Mouse (Mus musculus): ENCODE data around the gene Kndc1.
A peak's percentile ranks its signal among the peaks of the same experiment; 100 is the strongest.

Gene Kndc1

GRCm38 (mm10) chr7:139905661-139906060 is 11.2 kb downstream of the Kndc1 start:
- DNase-seq (ENCODE audit: low spot score in 2 of 2), result peak in 1 of 2 experiments; percentile 33

DNA sequence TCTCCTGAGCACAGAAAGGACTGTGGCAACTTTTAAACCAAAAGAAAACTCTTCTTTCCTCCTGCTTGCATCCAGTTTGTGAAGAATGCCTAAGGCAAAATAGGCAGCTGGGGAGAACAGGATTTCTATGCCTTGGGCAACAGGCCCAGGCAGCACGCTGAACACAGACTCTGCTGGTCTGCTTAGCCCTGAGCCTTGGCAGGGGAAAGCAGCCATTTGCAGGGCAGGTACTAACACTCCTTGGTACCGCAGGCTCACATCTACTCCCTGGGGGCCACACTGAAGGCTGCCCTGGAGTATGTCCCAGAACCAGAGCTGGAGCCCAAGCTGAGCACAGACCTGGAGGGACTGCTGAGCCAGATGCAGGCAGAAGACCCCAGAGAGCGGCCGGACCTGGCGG is 13.7 kb downstream of the Kndc1 start:
- no peak for DNase-seq (ENCODE audit: low spot score in 2 of 2)

GRCm38 (mm10) chr7:139909469-139909868 is 15.0 kb downstream of the Kndc1 start:
- no peak for DNase-seq (ENCODE audit: low spot score in 2 of 2)

DNA sequence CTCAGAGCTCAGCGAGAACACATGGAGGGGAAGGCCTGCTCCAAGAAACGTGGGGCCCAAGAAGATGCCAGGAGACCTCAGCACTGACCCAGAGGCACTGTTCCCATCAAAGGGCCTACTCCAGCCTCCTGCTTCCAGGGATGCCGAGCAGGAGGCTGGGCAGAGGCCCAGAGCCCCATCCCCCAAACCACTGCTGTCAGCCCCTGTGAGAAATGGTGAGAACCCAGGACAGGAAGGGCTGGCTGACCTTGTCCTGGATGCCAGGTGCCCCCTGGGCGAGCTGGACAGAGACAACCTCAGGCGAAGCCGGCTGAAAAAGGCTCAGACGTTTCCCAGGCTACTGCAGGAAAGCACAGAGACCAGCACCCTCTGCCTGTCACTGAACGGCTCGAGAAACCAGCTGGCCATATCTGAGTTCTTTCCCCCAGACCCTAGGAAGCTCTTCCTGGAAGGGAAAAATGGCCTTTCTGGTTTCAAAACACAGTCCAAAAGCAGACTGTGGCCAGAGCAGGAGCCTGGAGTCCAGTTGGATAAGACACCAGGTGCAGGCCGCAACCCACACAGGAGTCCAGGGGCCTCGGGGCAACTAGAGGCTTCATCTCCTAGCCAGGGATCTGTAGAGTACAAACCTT is 15.8 kb downstream of the Kndc1 start:
- DNase-seq (ENCODE audit: low spot score in 2 of 2), result no peak

- DNase-seq (ENCODE audit: low spot score in 2 of 2), result no peak
Observed at GRCm38 (mm10) chr7:139914141-139915047, 19.9 kb downstream of the Kndc1 start.

DNA sequence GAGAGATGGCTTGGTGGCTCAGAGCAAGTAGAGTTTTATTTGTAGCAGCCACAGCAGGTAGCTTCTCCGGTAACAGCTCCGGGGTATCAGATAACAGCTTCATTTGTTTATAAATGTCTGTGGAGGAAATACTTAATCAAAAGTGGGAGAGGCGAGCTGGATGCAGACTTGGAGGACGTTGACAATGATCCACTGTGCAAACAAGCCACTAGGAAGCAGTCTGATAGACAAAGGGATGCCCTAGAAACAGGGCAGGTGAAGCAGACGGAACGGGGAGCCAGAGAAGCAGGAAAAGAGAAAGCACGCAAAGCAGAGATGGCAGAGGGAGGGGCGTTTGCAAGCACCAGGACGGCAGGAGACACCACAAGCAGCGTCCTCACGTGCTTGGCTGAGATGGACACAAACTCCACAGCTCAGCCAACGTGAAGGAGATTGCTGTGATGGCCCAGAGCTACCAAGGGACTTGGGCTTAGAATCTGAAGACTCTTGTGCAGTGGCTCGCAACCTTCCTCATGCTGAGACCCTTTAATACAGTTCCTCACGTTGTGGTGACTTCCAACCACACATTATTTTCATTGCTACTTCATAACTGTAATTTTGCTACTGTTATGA is 21.3 kb downstream of the Kndc1 start:
- DNase-seq (ENCODE audit: low spot score in 2 of 2), result no peak

GRCm38 (mm10) chr7:139916345-139916744 is 21.8 kb downstream of the Kndc1 start:
- DNase-seq (ENCODE audit: low spot score in 2 of 2), result no peak

GRCm38 (mm10) chr7:139918262-139918661 is 23.8 kb downstream of the Kndc1 start:
- DNase-seq (ENCODE audit: low spot score in 2 of 2), result no peak

GRCm38 (mm10) chr7:139930732-139931131 is 36.2 kb downstream of the Kndc1 start:
- DNase-seq (ENCODE audit: low spot score in 2 of 2), result peak in 1 of 2 experiments; percentile 60

DNA sequence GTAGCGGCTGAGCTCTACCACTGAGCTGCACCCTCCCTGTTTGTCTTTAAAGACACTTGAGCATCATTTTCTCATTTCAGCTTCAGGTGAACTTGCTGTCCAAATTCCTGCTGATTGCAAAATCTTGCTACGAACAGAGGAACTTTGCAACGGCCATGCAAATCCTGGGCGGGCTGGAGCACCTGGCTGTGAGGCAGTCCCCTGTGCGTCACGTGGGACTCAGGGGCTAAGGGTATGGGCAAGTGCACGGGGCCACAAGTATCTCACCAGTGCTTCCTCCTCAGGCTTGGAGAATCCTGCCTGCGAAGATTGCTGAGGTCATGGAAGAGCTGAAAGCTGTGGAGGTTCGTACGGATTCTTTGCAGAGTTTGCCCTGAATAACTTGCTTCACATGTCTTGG is 42.2 kb downstream of the Kndc1 start:
- DNase-seq (ENCODE audit: low spot score in 2 of 2), result no peak

DNA sequence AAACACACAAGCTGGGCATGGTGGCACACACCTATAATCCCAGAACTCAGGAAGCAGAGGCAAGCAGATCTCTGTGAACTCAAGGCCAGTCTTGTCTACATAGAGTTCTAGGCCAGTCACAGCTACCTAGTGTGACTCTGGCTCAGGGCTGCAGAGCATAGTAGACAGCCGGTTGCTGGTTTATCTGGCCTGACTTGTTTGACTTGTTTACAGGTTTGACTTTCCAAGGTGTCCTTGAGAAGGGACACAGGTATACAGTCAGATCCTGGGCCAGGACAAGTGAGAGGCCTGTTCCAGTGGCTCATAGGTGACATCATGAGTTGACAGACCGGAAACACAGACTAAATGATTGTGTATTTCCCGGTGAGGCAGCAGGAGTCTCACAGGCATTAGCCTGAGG is 42.6 kb downstream of the Kndc1 start:
- DNase-seq (ENCODE audit: low spot score in 2 of 2), result no peak

DNA sequence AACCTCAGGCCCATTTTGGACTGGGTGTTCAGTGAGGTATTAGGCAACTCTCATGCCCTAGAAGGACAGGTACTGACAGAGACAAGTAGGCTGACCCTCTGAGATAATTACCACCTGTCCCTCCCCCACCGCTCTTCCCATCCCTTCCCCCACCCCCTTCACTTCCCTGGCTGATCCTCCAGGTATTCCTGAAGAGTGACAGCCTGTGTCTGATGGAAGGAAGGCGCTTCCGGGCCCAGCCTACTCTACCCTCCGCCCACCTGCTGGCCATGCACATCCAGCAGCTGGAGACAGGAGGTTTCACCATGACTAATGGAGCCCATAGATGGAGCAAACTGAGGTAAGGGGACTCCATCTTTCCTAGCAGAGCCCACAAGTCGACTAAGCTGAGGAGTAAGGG is 43.3 kb downstream of the Kndc1 start:
- DNase-seq (ENCODE audit: low spot score in 2 of 2), result no peak

- DNase-seq (ENCODE audit: low spot score in 2 of 2), result no peak
Observed at GRCm38 (mm10) chr7:139940476-139941209, 46.1 kb downstream of the Kndc1 start.

GRCm38 (mm10) chr7:139943674-139944281 is 49.3 kb downstream of the Kndc1 start, which contains the start of gene Utf1:
Gene Utf1, plus strand, starts transcription at chr7:139943789.
- DNase-seq (ENCODE audit: low spot score in 2 of 2), result no peak

- DNase-seq (ENCODE audit: low spot score in 2 of 2), result no peak
Observed at GRCm38 (mm10) chr7:139944291-139945240, 50.1 kb downstream of the Kndc1 start.

- no peak for DNase-seq (ENCODE audit: low spot score in 2 of 2)
Observed at GRCm38 (mm10) chr7:139945516-139945915, 51.0 kb downstream of the Kndc1 start.

DNA sequence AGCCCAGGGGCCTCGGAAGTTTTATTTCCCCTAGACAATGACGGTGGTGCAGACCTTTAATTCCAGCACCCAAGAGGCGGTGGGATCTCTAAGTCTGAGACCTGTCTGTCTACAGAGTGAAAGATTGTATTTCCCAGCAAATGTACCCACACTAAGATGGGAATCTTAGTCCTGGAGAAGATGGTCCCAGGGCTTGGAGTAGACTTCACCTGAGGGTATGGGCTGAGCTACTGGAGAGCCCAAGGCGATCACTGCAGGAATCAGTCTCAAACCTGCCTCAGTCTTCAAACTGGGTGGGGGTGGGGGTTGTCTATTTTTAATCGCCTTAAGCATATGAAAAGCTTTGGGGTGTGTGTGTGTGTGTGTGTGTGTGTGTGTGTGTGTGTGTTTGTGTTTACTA is 51.5 kb downstream of the Kndc1 start:
- no peak for DNase-seq (ENCODE audit: low spot score in 2 of 2)

GRCm38 (mm10) chr7:139949893-139950282 is 55.4 kb downstream of the Kndc1 start:
- peak in 1 of 2 experiments; percentile 16 for DNase-seq (ENCODE audit: low spot score in 2 of 2)

DNA sequence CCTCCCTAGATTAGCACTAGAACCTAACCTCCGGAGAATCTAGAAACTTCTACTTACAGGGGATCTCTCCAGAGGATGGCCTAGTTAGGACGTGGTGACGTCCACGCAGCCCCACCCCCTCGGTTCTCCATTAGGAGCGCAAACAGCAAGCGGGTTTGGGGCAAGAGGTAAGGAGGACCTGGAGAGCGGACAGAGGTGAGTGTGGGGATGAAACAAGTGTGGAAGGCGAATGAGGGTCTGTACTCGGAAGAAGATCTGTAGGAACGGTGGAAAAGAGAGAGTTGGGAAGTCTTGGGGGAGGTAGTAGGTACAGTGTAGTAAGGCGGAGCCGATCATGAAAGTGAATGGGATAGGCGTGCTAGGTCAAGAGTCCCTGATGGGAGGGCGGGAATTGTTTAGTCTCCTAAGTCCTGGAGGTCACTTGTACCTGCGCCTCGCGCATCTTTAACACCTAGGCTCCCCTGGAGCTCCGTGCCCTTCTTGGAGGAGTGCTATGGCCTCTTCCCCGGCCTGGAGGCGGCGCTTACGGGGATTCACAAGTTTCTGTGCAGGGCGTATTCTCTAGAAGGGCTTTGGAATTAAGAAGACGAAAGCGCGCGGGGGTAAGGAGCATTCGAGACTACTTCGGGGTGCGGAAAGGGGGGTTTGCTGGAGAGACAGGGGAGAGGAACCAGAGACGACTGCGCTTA is 55.9 kb downstream of the Kndc1 start:
- DNase-seq (ENCODE audit: low spot score in 2 of 2), result no peak

GRCm38 (mm10) chr7:139951079-139951478 is 56.6 kb downstream of the Kndc1 start:
- DNase-seq (ENCODE audit: low spot score in 2 of 2), result no peak
